In genomic region chr8:78507979-78508718, GRCm38 (mm10) we compare ENCODE assay signal across 7 mouse cellular contexts. TPM values are rescaled to one million over a fixed set of nuclear protein-coding genes. Genes with fewer than 3 reads are reported as not detected.
A peak's percentile ranks its signal among the peaks of the same experiment; 100 is the strongest.
DNase-seq lines count a peak whose midpoint lies in the region; TF ChIP-seq lines count a peak whose summit lies in the region.

No protein-coding gene starts in this region.

- no peak for TF ChIP-seq EP300 in CH12.LX (IDR thresholded peaks at IDR 0.05; ENCODE audit: low read length)

- H3K27me3 ChIP-seq in CH12.LX (replicated peaks) = no peaks in the 10 kb centered on the region

- peak; percentile 53 for DNase-seq in CH12.LX (ENCODE audit: extremely low read depth)
- DNase-seq in R1 (ENCODE audit: low read depth, low spot score) = peak; percentile 82
- peak; percentile 78 for DNase-seq in embryo, embryonic 11 days
- DNase-seq in gonadal fat pad, adult 2 months (ENCODE audit: low read depth) = peak; percentile 12
- DNase-seq in layer of hippocampus, adult 18-20 months (ENCODE audit: low spot score in 2 of 2) = peak; percentile 11 to 18
- DNase-seq in lung, postnatal 14 days = peak; percentile 37
- peak; percentile 49 for DNase-seq in right cerebral cortex, postnatal 14 days

- dilution Hi-C loops in CH12.LX (cut with MboI; ENCODE audit: extremely low pct_ligation_motif_present, extremely low pct_unique_long_range_greater_than_20kb, low sequenced_read_pairs) = no loop called here

- H3K4me3 ChIP-seq in CH12.LX (replicated peaks in 1 of 3; ENCODE audit: low read depth in 2 of 3, low read length in 2 of 3, poor library complexity in 1 of 3) = peak overlapping the region; percentile 88 to 94 (median 91)

- H3K9ac ChIP-seq in CH12.LX (ENCODE audit: insufficient read depth, low read depth) = peak overlapping the region; percentile 86

- TF ChIP-seq CTCF in CH12.LX (conservative IDR thresholded peaks at IDR 0.05 in 1 of 2, IDR thresholded peaks at IDR 0.05 in 1 of 2; ENCODE audit: low read depth in 2 of 2, low read length in 2 of 2) = no peak

- in situ Hi-C loops in CH12.LX (cut with MboI; ENCODE audit: low pct_ligation_motif_present, low pct_unique_long_range_greater_than_20kb, low sequenced_read_pairs) = no loop called here

- peak overlapping the region; percentile 13; the same call in 1 of the 2 replicates for H3K27ac ChIP-seq in CH12.LX (ENCODE audit: insufficient read depth, low read depth)

- no peak for TF ChIP-seq POLR2A in CH12.LX (IDR thresholded peaks at IDR 0.05; ENCODE audit: low read depth, low read length)

- H3K4me2 ChIP-seq in CH12.LX (ENCODE audit: insufficient read depth, low read depth, poor library complexity, severe bottlenecking) = peak overlapping the region; percentile 7; the same call in 1 of the 2 replicates

- peaks cover 22% of the 10 kb centered on the region for H3K79me2 ChIP-seq in CH12.LX (replicated peaks; ENCODE audit: control insufficient read depth, extremely low read depth, insufficient read depth, poor library complexity, severe bottlenecking)

- H3K9me3 ChIP-seq in CH12.LX (replicated peaks; ENCODE audit: low read length) = no peaks in the 10 kb centered on the region

- peaks cover 11 to 34% of the 10 kb centered on the region in 2 experiments for H3K36me3 ChIP-seq in CH12.LX (replicated peaks in 1 of 2; ENCODE audit: control insufficient read depth in 1 of 2, insufficient read depth in 1 of 2, low read length in 1 of 2)

- H3K4me1 ChIP-seq in CH12.LX (ENCODE audit: control insufficient read depth in 1 of 2, insufficient read depth in 2 of 2) = peaks cover 6 to 20% of the 10 kb centered on the region in 2 experiments

- no peak for TF ChIP-seq RAD21 in CH12.LX (IDR thresholded peaks at IDR 0.05; ENCODE audit: low read depth, low read length)

TF ChIP-seq in CH12.LX, 34 proteins besides CTCF, POLR2A, EP300 and RAD21:
- TF ChIP-seq RCOR1 (conservative IDR thresholded peaks at IDR 0.05; ENCODE audit: low read depth, low read length) = 0 out of 2 replicates have a peak, but pooled peaks have one; percentile 53
- no peak for TF ChIP-seq POLR2AphosphoS2 (IDR thresholded peaks at IDR 0.05; ENCODE audit: low read depth, low read length)
- TF ChIP-seq ZMIZ1 (IDR thresholded peaks at IDR 0.05; ENCODE audit: low read depth, low read length) = peak; percentile 52; the same call in 1 of the 2 replicates
- peak; percentile 77 for TF ChIP-seq MAX (IDR thresholded peaks at IDR 0.05; ENCODE audit: low read length)
- peak; percentile 48; the same call in 1 of the 2 replicates for TF ChIP-seq MYC (IDR thresholded peaks at IDR 0.05; ENCODE audit: low read depth, low read length)
- no peak for TF ChIP-seq MXI1 (IDR thresholded peaks at IDR 0.05; ENCODE audit: low read depth, low read length)
- TF ChIP-seq HCFC1 (IDR thresholded peaks at IDR 0.05; ENCODE audit: low read depth, low read length) = no peak
- TF ChIP-seq NELFE (IDR thresholded peaks at IDR 0.05; ENCODE audit: low read depth, low read length) = no peak
- TF ChIP-seq MAZ (IDR thresholded peaks at IDR 0.05; ENCODE audit: low read depth, low read length) = no peak
- peak; percentile 13; the same call in 1 of the 2 replicates for TF ChIP-seq SIN3A (IDR thresholded peaks at IDR 0.05; ENCODE audit: low read length)
- TF ChIP-seq JUN (IDR thresholded peaks at IDR 0.05; ENCODE audit: insufficient read depth, low read depth, low read length) = no peak
- no peak for TF ChIP-seq ZC3H11A (IDR thresholded peaks at IDR 0.05; ENCODE audit: low read depth, low read length)
- 0 out of 2 replicates have a peak, but pooled peaks have one; percentile 19 for TF ChIP-seq BHLHE40 (IDR thresholded peaks at IDR 0.05; ENCODE audit: low read depth, low read length)

RNA-seq across cellular contexts. Expression of gene Rbmxl1, which starts 0.5 kb away (rescaled TPM):
- total RNA-seq in CH12.LX (2012; rRNA removed) (103 and 134 TPM in 2 replicates), CH12.LX (2014; rRNA removed) (191 and 195 TPM in 2 replicates)
- polyA plus RNA-seq in CH12.LX (2012; ENCODE audit: insufficient read length, low read depth) = 226 and 241 TPM in 2 replicates
- 22.7 and 25.5 TPM in 2 replicates for polyA plus RNA-seq in gonadal fat pad, adult 2 months (2012; rRNA removed)
- 10 to 100 TPM; 55.8 to 62.4 TPM for total RNA-seq in layer of hippocampus, adult 18-20 months (2021)

RNA-seq across cellular contexts. Expression of gene Slc10a7, which starts 1.0 kb away (rescaled TPM):
- total RNA-seq in CH12.LX (2012; rRNA removed) = 10.8 and 11.4 TPM in 2 replicates
- total RNA-seq in CH12.LX (2014; rRNA removed) = 16.3 and 16.4 TPM in 2 replicates
- polyA plus RNA-seq in CH12.LX (2012; ENCODE audit: insufficient read length, low read depth) = 16.3 and 20.4 TPM in 2 replicates
- polyA plus RNA-seq in gonadal fat pad, adult 2 months (2012; rRNA removed) = 14.5 and 18.5 TPM in 2 replicates
- 1 to 10 TPM; 6.0 to 7.0 TPM for total RNA-seq in layer of hippocampus, adult 18-20 months (2021)

Comparison
In these comparisons a context has a peak if more than half of its experiments do, and no peak if none do; other contexts are left out.
1. Peak in every context shown above with its lines: DNase-seq, H3K4me3 ChIP-seq and H3K27ac ChIP-seq.
2. DNase-seq: peak in every context shown above with its lines; median percentile 82 in R1; 78 in embryo, embryonic 11 days; 53 in CH12.LX; 49 in right cerebral cortex, postnatal 14 days; 37 in lung, postnatal 14 days; 14 in layer of hippocampus, adult 18-20 months; 12 in gonadal fat pad, adult 2 months.